14 mouse cellular contexts compared by ENCODE assay signal in the genomic region with DNA sequence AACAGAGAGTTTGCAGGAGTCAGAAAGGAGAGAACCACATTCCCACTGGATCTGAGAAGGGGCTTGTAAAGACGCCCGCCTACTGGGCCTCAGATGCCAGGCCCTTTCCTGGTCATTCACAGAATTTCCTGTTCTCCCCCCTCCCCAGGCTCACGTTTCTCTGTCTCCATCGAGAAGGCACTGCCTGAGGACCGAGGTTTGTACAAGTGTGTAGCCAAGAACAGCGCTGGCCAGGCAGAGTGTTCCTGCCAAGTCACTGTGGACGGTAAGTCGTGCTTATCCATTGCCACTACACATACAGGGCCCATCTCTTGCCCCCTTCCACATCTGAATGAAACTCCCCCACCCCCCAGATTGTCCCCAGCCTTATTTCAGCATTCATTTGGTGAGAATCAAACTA.
DNase-seq lines count a peak whose midpoint lies in the region; ATAC-seq lines count a peak whose summit lies in the region.
"Had no signal": no experiment of that assay in that cellular context is flagged by ENCODE, and none has a peak within 500 bp of the region (broad histone marks: within the 10 kb centered on the region; RNA-seq: fewer than 3 reads in every experiment).

No protein-coding gene starts in this region.

- H3K4me1 ChIP-seq in heart, embryonic 10.5 days, result peaks cover 75% of the 10 kb centered on the region
- H3K4me1 ChIP-seq in megakaryocyte, embryonic 14.5 days, result peaks cover 100% of the 10 kb centered on the region
- peaks cover 59% of the 10 kb centered on the region for H3K4me1 ChIP-seq in limb, embryonic 13.5 days

- 65% methylated on average over 8 of the region's 8 CpGs for WGBS in heart, embryonic 10.5 days
- WGBS in limb, embryonic 13.5 days, result 43% methylated on average over 8 of the region's 8 CpGs

- no peak overlapping the region for H3K4me3 ChIP-seq in heart, embryonic 10.5 days
- H3K4me3 ChIP-seq in megakaryocyte, embryonic 14.5 days (replicated peaks), result peak overlapping the region; percentile 89
- H3K4me3 ChIP-seq in limb, embryonic 13.5 days, result no peak overlapping the region
- H3K4me3 ChIP-seq: hindbrain, embryonic 13.5 days; liver, embryonic 12.5 days had no signal

- H3K27ac ChIP-seq in heart, embryonic 10.5 days, result peak overlapping the region; percentile 43; the same call in 1 of the 2 replicates
- peak overlapping the region; percentile 28; the same call in 1 of the 2 replicates for H3K27ac ChIP-seq in limb, embryonic 13.5 days
- H3K27ac ChIP-seq: hindbrain, embryonic 13.5 days; liver, embryonic 12.5 days had no signal

- no peak for ATAC-seq in megakaryocyte, adult 5-6 weeks (ENCODE audit: poor library complexity, severe bottlenecking)
- ATAC-seq in limb, embryonic 13.5 days (ENCODE audit: low FRiP score, low read depth), result no peak
- ATAC-seq: liver, embryonic 12.5 days had no signal

- peaks cover 92% of the 10 kb centered on the region for H3K27me3 ChIP-seq in heart, embryonic 10.5 days (ENCODE audit: insufficient read depth, poor library complexity, severe bottlenecking)
- H3K27me3 ChIP-seq in megakaryocyte, embryonic 14.5 days (replicated peaks), result no peaks in the 10 kb centered on the region
- peaks cover 11% of the 10 kb centered on the region for H3K27me3 ChIP-seq in limb, embryonic 13.5 days
- H3K27me3 ChIP-seq: hindbrain, embryonic 13.5 days; liver, embryonic 12.5 days had no signal

- H3K9ac ChIP-seq in limb, embryonic 13.5 days, result peak overlapping the region; percentile 2; the same call in 1 of the 2 replicates
- H3K9ac ChIP-seq: hindbrain, embryonic 13.5 days; liver, embryonic 12.5 days had no signal

- no peaks in the 10 kb centered on the region for H3K36me3 ChIP-seq in heart, embryonic 10.5 days
- H3K36me3 ChIP-seq in megakaryocyte, embryonic 14.5 days (replicated peaks; ENCODE audit: low read length), result peaks cover 95% of the 10 kb centered on the region
- no peaks in the 10 kb centered on the region for H3K36me3 ChIP-seq in limb, embryonic 13.5 days
- H3K36me3 ChIP-seq: hindbrain, embryonic 13.5 days; liver, embryonic 12.5 days had no signal

- H3K9me3 ChIP-seq in heart, embryonic 10.5 days, result no peaks in the 10 kb centered on the region
- H3K9me3 ChIP-seq in megakaryocyte, embryonic 14.5 days, result peaks cover 8% of the 10 kb centered on the region; the same call in 1 of the 2 replicates
- H3K9me3 ChIP-seq in limb, embryonic 13.5 days, result no peaks in the 10 kb centered on the region
- H3K9me3 ChIP-seq: hindbrain, embryonic 13.5 days; liver, embryonic 12.5 days had no signal

- no peak overlapping the region for H3K4me2 ChIP-seq in limb, embryonic 13.5 days (replicated peaks)
- H3K4me2 ChIP-seq: hindbrain, embryonic 13.5 days; liver, embryonic 12.5 days; midbrain, embryonic 11.5 days had no signal

- intact Hi-C loops in heart, postnatal 10 days (cut with DNase I), result no loop called here

- no peak for DNase-seq in heart, embryonic 10.5 days (ENCODE audit: low spot score)
- DNase-seq in heart, postnatal 10 days, result no peak
- no peak for DNase-seq in spleen, postnatal 10 days (ENCODE audit: low spot score in 2 of 2)
- DNase-seq in cerebellum, adult 11 months, result no peak
- no peak for DNase-seq in natural killer cell, adult 2 months (ENCODE audit: low spot score in 2 of 2)
- DNase-seq: adrenal gland, postnatal 10 days; B cell, adult 2 months; thymus, adult 18-20 months had no signal
